Comparison of ENCODE assay signal across 9 mouse cellular contexts in genomic region chr9:104002913-104003330, GRCm38 (mm10). TPM values are rescaled to one million over a fixed set of nuclear protein-coding genes. Genes with fewer than 3 reads are reported as not detected.
DNase-seq lines count a peak whose midpoint lies in the region; ATAC-seq and TF ChIP-seq lines count a peak whose summit lies in the region.
"Had no signal": no experiment of that assay in that cellular context is flagged by ENCODE, and none has a peak within 500 bp of the region (broad histone marks: within the 10 kb centered on the region; RNA-seq: fewer than 3 reads in every experiment).

No protein-coding gene starts in this region.

- TF ChIP-seq CTCF in MEL (IDR thresholded peaks at IDR 0.05 in 2 of 3, conservative IDR thresholded peaks at IDR 0.05 in 1 of 3; ENCODE audit: control insufficient read depth in 1 of 3, insufficient read depth in 1 of 3, low read depth in 2 of 3, low read length in 3 of 3, poor library complexity in 1 of 3, severe bottlenecking in 1 of 3): peak; percentile 52 to 79 (median 77)
- peak; percentile 76 for TF ChIP-seq CTCF in stomach, postnatal 0 days (IDR thresholded peaks at IDR 0.05; ENCODE audit: low read depth)

- ATAC-seq in frontal cortex, adult (ENCODE audit: low TSS enrichment): peak; percentile 73
- ATAC-seq in embryonic facial prominence, embryonic 13.5 days (ENCODE audit: insufficient number of reproducible peaks, insufficient read depth, low FRiP score, low TSS enrichment, low read depth): peak; percentile 26
- peak; percentile 65 for ATAC-seq in midbrain, embryonic 15.5 days (replicated peaks)
- ATAC-seq in stomach, postnatal 0 days (ENCODE audit: low FRiP score, low TSS enrichment): peak; percentile 32

- H3K27ac ChIP-seq in MEL (ENCODE audit: control insufficient read depth, low read depth, low read length): no peak overlapping the region
- H3K27ac ChIP-seq in embryonic facial prominence, embryonic 13.5 days: peak overlapping the region; percentile 93
- H3K27ac ChIP-seq in midbrain, embryonic 15.5 days: peak overlapping the region; percentile 91
- H3K27ac ChIP-seq in stomach, postnatal 0 days (replicated peaks): peak overlapping the region; percentile 94

- no peak for TF ChIP-seq POLR2A in MEL (IDR thresholded peaks at IDR 0.05; ENCODE audit: control insufficient read depth in 1 of 2, insufficient read depth in 1 of 2, low read depth in 1 of 2, low read length in 2 of 2, poor library complexity in 1 of 2)

- DNase-seq in frontal cortex, postnatal 14 days (ENCODE audit: low spot score in 2 of 2): no peak
- DNase-seq in MEL (ENCODE audit: low read depth, low spot score): peak; percentile 89
- peak; percentile 71 for DNase-seq in induced T-regulatory cell, adult 2 months (ENCODE audit: low read depth)
- DNase-seq in liver: peak; percentile 65
- DNase-seq in stomach, postnatal 0 days (ENCODE audit: low spot score): peak; percentile 81

- H3K79me2 ChIP-seq in MEL (ENCODE audit: control insufficient read depth, insufficient read depth, low read length, poor library complexity): no peaks in the 10 kb centered on the region

- no peaks in the 10 kb centered on the region for H3K27me3 ChIP-seq in MEL (ENCODE audit: control insufficient read depth in 1 of 2, insufficient read depth in 2 of 2, low read length in 2 of 2)
- no peaks in the 10 kb centered on the region; the same call in 1 of the 2 replicates for H3K27me3 ChIP-seq in embryonic facial prominence, embryonic 13.5 days
- H3K27me3 ChIP-seq in midbrain, embryonic 15.5 days (replicated peaks): no peaks in the 10 kb centered on the region; the same call in 1 of the 2 replicates
- H3K27me3 ChIP-seq in stomach, postnatal 0 days (ENCODE audit: control insufficient read depth, insufficient read depth, low read length): no peaks in the 10 kb centered on the region

- H3K4me1 ChIP-seq in MEL (ENCODE audit: control insufficient read depth in 1 of 2, insufficient read depth in 2 of 2, low read length in 2 of 2): peaks cover 0 to 8% of the 10 kb centered on the region in 2 experiments; a peak in 2 of 4 replicates
- peaks cover 10% of the 10 kb centered on the region for H3K4me1 ChIP-seq in embryonic facial prominence, embryonic 13.5 days
- H3K4me1 ChIP-seq in midbrain, embryonic 15.5 days: peaks cover 19% of the 10 kb centered on the region
- no peaks in the 10 kb centered on the region for H3K4me1 ChIP-seq in stomach, postnatal 0 days (replicated peaks; ENCODE audit: control insufficient read depth, insufficient read depth)

- WGBS in embryonic facial prominence, embryonic 13.5 days: under 1% methylated on average over 37 of the region's 37 CpGs
- whole genome bisulfite sequencing in midbrain, embryonic 15.5 days: under 1% methylated on average over 37 of the region's 37 CpGs
- WGBS in stomach, postnatal 0 days: 0% methylated on average over 36 of the region's 37 CpGs

- H3K9me3 ChIP-seq in MEL (replicated peaks; ENCODE audit: insufficient read depth, low read length): no peaks in the 10 kb centered on the region
- no peaks in the 10 kb centered on the region for H3K9me3 ChIP-seq in embryonic facial prominence, embryonic 13.5 days
- no peaks in the 10 kb centered on the region for H3K9me3 ChIP-seq in midbrain, embryonic 15.5 days
- no peaks in the 10 kb centered on the region for H3K9me3 ChIP-seq in stomach, postnatal 0 days (ENCODE audit: control insufficient read depth, low read length)

- H3K4me2 ChIP-seq in embryonic facial prominence, embryonic 13.5 days: peak overlapping the region; percentile 64
- H3K4me2 ChIP-seq in midbrain, embryonic 15.5 days: peak overlapping the region; percentile 81
- peak overlapping the region; percentile 83 for H3K4me2 ChIP-seq in stomach, postnatal 0 days (replicated peaks; ENCODE audit: low read depth)

- H3K9ac ChIP-seq in MEL (ENCODE audit: control insufficient read depth, low read depth, low read length, poor library complexity, severe bottlenecking): peak overlapping the region; percentile 59
- peak overlapping the region; percentile 79 for H3K9ac ChIP-seq in embryonic facial prominence, embryonic 13.5 days
- peak overlapping the region; percentile 68 for H3K9ac ChIP-seq in midbrain, embryonic 15.5 days
- peak overlapping the region; percentile 87 for H3K9ac ChIP-seq in stomach, postnatal 0 days (ENCODE audit: low read length)

- TF ChIP-seq RAD21 in MEL (IDR thresholded peaks at IDR 0.05; ENCODE audit: low read depth, low read length): peak; percentile 75

- H3K4me3 ChIP-seq in MEL (ENCODE audit: control insufficient read depth in 1 of 2, insufficient read depth in 1 of 2, low read depth in 2 of 2, low read length in 2 of 2): peak overlapping the region; percentile 62 to 65
- H3K4me3 ChIP-seq in embryonic facial prominence, embryonic 13.5 days: peak overlapping the region; percentile 72
- peak overlapping the region; percentile 75 for H3K4me3 ChIP-seq in midbrain, embryonic 15.5 days
- H3K4me3 ChIP-seq in stomach, postnatal 0 days (ENCODE audit: low read depth, low read length): peak overlapping the region; percentile 77

- H3K36me3 ChIP-seq in MEL (ENCODE audit: control insufficient read depth in 1 of 2, insufficient read depth in 2 of 2, low read length in 2 of 2): peaks cover 0 to 2% of the 10 kb centered on the region in 2 experiments; a peak in 1 of 4 replicates
- peaks cover 19% of the 10 kb centered on the region for H3K36me3 ChIP-seq in embryonic facial prominence, embryonic 13.5 days
- no peaks in the 10 kb centered on the region for H3K36me3 ChIP-seq in midbrain, embryonic 15.5 days (replicated peaks)
- H3K36me3 ChIP-seq in stomach, postnatal 0 days (ENCODE audit: control insufficient read depth, insufficient read depth, low read length): peaks cover 4% of the 10 kb centered on the region; the same call in 1 of the 2 replicates

- TF ChIP-seq EP300 in MEL (IDR thresholded peaks at IDR 0.05; ENCODE audit: low read depth in 1 of 2, low read length in 2 of 2): no peak
- TF ChIP-seq EP300 in stomach, postnatal 0 days (optimal IDR thresholded peaks at IDR 0.05): no peak

TF ChIP-seq in MEL, 35 proteins besides CTCF, POLR2A, EP300 and RAD21:
- TF ChIP-seq UBTF (IDR thresholded peaks at IDR 0.05; ENCODE audit: borderline replicate concordance, insufficient read depth, low read depth, low read length) (peak; percentile 91; the same call in 1 of the 2 replicates), POLR2AphosphoS5 (IDR thresholded peaks at IDR 0.05; ENCODE audit: borderline replicate concordance, low read depth, low read length) (no peak), MAFK (IDR thresholded peaks at IDR 0.05; ENCODE audit: borderline replicate concordance, low read depth, low read length) (no peak), USF1 (IDR thresholded peaks at IDR 0.05; ENCODE audit: low read depth, low read length) (no peak), MYB (IDR thresholded peaks at IDR 0.05; ENCODE audit: low read depth, low read length) (no peak), TCF12 (IDR thresholded peaks at IDR 0.05; ENCODE audit: low read depth, low read length) (no peak), MYC (IDR thresholded peaks at IDR 0.05; ENCODE audit: low read depth, low read length) (no peak), NRF1 (IDR thresholded peaks at IDR 0.05; ENCODE audit: insufficient read depth, low read depth, low read length, poor library complexity, severe bottlenecking) (no peak), SIN3A (IDR thresholded peaks at IDR 0.05; ENCODE audit: low read length) (peak; percentile 80; the same call in 1 of the 2 replicates), JUND (IDR thresholded peaks at IDR 0.05; ENCODE audit: low read depth, low read length) (no peak), MXI1 (IDR thresholded peaks at IDR 0.05; ENCODE audit: low read depth, low read length) (peak; percentile 52; the same call in 1 of the 2 replicates), SMC3 (IDR thresholded peaks at IDR 0.05; ENCODE audit: low read depth, low read length) (peak; percentile 54), CHD2 (IDR thresholded peaks at IDR 0.05; ENCODE audit: low read length) (no peak), ELF1 (IDR thresholded peaks at IDR 0.05; ENCODE audit: low read depth, low read length) (no peak), ZKSCAN1 (IDR thresholded peaks at IDR 0.05; ENCODE audit: low read depth, low read length) (no peak), RCOR1 (IDR thresholded peaks at IDR 0.05; ENCODE audit: low read depth, low read length) (no peak), ETS1 (IDR thresholded peaks at IDR 0.05; ENCODE audit: low read depth, low read length) (no peak), MAX (IDR thresholded peaks at IDR 0.05; ENCODE audit: low read length) (no peak), ZC3H11A (IDR thresholded peaks at IDR 0.05; ENCODE audit: low read depth, low read length) (peak; percentile 37; the same call in 1 of the 2 replicates), MAZ (IDR thresholded peaks at IDR 0.05; ENCODE audit: low read depth, low read length) (no peak), POLR2AphosphoS2 (IDR thresholded peaks at IDR 0.05; ENCODE audit: low read length) (no peak), ZMIZ1 (IDR thresholded peaks at IDR 0.05; ENCODE audit: low read depth, low read length) (no peak), USF2 (IDR thresholded peaks at IDR 0.05; ENCODE audit: borderline replicate concordance in 1 of 2, insufficient read depth in 1 of 2, low read depth in 1 of 2, low read length in 2 of 2) (no peak), TBP (IDR thresholded peaks at IDR 0.05; ENCODE audit: low read depth, low read length) (peak; percentile 65; the same call in 1 of the 2 replicates)

RNA-seq across cellular contexts. Expression of gene Nphp3, which starts 0.6 kb away (rescaled TPM):
- total RNA-seq in MEL (2012; rRNA removed): 1.0 and 2.3 TPM in 2 replicates
- polyA plus RNA-seq in MEL (2012; ENCODE audit: insufficient read depth in 1 of 2, insufficient read length in 2 of 2, low read depth in 1 of 2, low replicate concordance in 2 of 2, missing spikeins in 1 of 2): 1 to 10 TPM in 1 of 2 experiments, not detected in 1; 3.7 TPM
- 9.1 and 9.3 TPM in 2 replicates for polyA plus RNA-seq in embryonic facial prominence, embryonic 13.5 days (2015; fragmentation: Nextera tagmentation; extraction: Ambion mirVana)
- 3.3 TPM in 2 replicates for polyA plus RNA-seq in midbrain, embryonic 15.5 days (2015; fragmentation: Nextera tagmentation; extraction: Ambion mirVana)
- 1.8 and 2.1 TPM in 2 replicates for polyA plus RNA-seq in stomach, postnatal 0 days (2015; fragmentation: Nextera tagmentation; extraction: Ambion mirVana)

RNA-seq across cellular contexts. Expression of gene Gm28305, which starts 37.5 kb away (rescaled TPM):
- not detected in 2 replicates for total RNA-seq in MEL (2012; rRNA removed)
- polyA plus RNA-seq in MEL (2012; ENCODE audit: insufficient read depth in 1 of 2, insufficient read length in 2 of 2, low read depth in 1 of 2, low replicate concordance in 2 of 2, missing spikeins in 1 of 2): not detected
- polyA plus RNA-seq in embryonic facial prominence, embryonic 13.5 days (2015; fragmentation: Nextera tagmentation; extraction: Ambion mirVana): not detected in 2 replicates
- not detected in 2 replicates for polyA plus RNA-seq in midbrain, embryonic 15.5 days (2015; fragmentation: Nextera tagmentation; extraction: Ambion mirVana)
- polyA plus RNA-seq in stomach, postnatal 0 days (2015; fragmentation: Nextera tagmentation; extraction: Ambion mirVana): not detected in 2 replicates
- total RNA-seq: adrenal gland, postnatal 4 days had no signal

Comparison
In these comparisons a context has a peak if more than half of its experiments do, and no peak if none do; other contexts are left out.
1. DNase-seq: peak in MEL (single experiment), induced T-regulatory cell, adult 2 months (single experiment), liver (single experiment) and stomach, postnatal 0 days (single experiment); none in frontal cortex, postnatal 14 days (0 of 2).
2. Peak in every context shown above with its lines, with median percentiles within 50 percentile points of each other: ATAC-seq, H3K4me3 ChIP-seq, H3K9ac ChIP-seq and H3K4me2 ChIP-seq.